Mouse (Mus musculus): Measurements from ENCODE around the gene Slc6a6. TPM values are rescaled to one million over a fixed set of nuclear protein-coding genes. Genes with fewer than 3 reads are reported as not detected.

Slc6a6 gene
- total and polyA plus RNA-seq, 2 experiments from 2014 or later: 95.3 to 116 TPM

- no peak for DNase-seq (ENCODE audit: low spot score)
- H3K36me3 ChIP-seq (replicated peaks; ENCODE audit: control insufficient read depth, insufficient read depth, low read length): peaks cover 57% of the 10 kb centered on the region
- no peak overlapping the region for H3K27ac ChIP-seq (ENCODE audit: low read depth)
Measured at GRCm38 (mm10) chr6:91700823-91701621, 17.2 kb downstream of the Slc6a6 start.

GRCm38 (mm10) chr6:91703459-91703858 is 19.6 kb downstream of the Slc6a6 start:
- peaks cover 70% of the 10 kb centered on the region for H3K36me3 ChIP-seq (replicated peaks; ENCODE audit: control insufficient read depth, insufficient read depth, low read length)
- H3K9me3 ChIP-seq (replicated peaks; ENCODE audit: control insufficient read depth, low read length): no peaks in the 10 kb centered on the region
- no peak for DNase-seq (ENCODE audit: low spot score)
- no peak overlapping the region for H3K9ac ChIP-seq (replicated peaks; ENCODE audit: low read depth, low read length)
- no peak overlapping the region for H3K4me3 ChIP-seq (ENCODE audit: low read depth, low read length)
- H3K27me3 ChIP-seq (ENCODE audit: control insufficient read depth, insufficient read depth, low read length): no peaks in the 10 kb centered on the region
- no peak for TF ChIP-seq CTCF (IDR thresholded peaks at IDR 0.05; ENCODE audit: low read depth)
- no peak for TF ChIP-seq EP300 (IDR thresholded peaks at IDR 0.05; ENCODE audit: low read depth)
- WGBS: 90% methylated on average over 2 of the region's 2 CpGs
- no peaks in the 10 kb centered on the region for H3K4me1 ChIP-seq (ENCODE audit: control insufficient read depth, insufficient read depth)
- H3K4me2 ChIP-seq (ENCODE audit: low read depth, low read length): no peak overlapping the region
- no peak for ATAC-seq (ENCODE audit: insufficient read depth, low read depth)
- no peak overlapping the region for H3K27ac ChIP-seq (ENCODE audit: low read depth)

More at GRCm38 (mm10) chr6:91700823-91701621, 17.2 kb downstream of the Slc6a6 start:
- no peak overlapping the region for H3K4me3 ChIP-seq (ENCODE audit: low read depth, low read length)
- no peaks in the 10 kb centered on the region for H3K27me3 ChIP-seq (ENCODE audit: control insufficient read depth, insufficient read depth, low read length)
- no peak overlapping the region for H3K9ac ChIP-seq (replicated peaks; ENCODE audit: low read depth, low read length)
- TF ChIP-seq CTCF (IDR thresholded peaks at IDR 0.05; ENCODE audit: low read depth): no peak
- no peak for TF ChIP-seq EP300 (IDR thresholded peaks at IDR 0.05; ENCODE audit: low read depth)
- no peaks in the 10 kb centered on the region for H3K9me3 ChIP-seq (replicated peaks; ENCODE audit: control insufficient read depth, low read length)
- no peak for ATAC-seq (ENCODE audit: insufficient read depth, low read depth)
- H3K4me2 ChIP-seq (ENCODE audit: low read depth, low read length): no peak overlapping the region
- no peaks in the 10 kb centered on the region for H3K4me1 ChIP-seq (ENCODE audit: control insufficient read depth, insufficient read depth)
- 81% methylated on average over 11 of the region's 11 CpGs for WGBS

GRCm38 (mm10) chr6:91704446-91704845 is 20.6 kb downstream of the Slc6a6 start:
- Histone ChIP-seq H3K4me1 (ENCODE audit: control insufficient read depth, insufficient read depth) (no peaks in the 10 kb centered on the region), H3K4me2 (ENCODE audit: low read depth, low read length) (no peak overlapping the region), H3K27me3 (ENCODE audit: control insufficient read depth, insufficient read depth, low read length) (no peaks in the 10 kb centered on the region), H3K4me3 (ENCODE audit: low read depth, low read length) (no peak overlapping the region), H3K9me3 (replicated peaks; ENCODE audit: control insufficient read depth, low read length) (no peaks in the 10 kb centered on the region), H3K9ac (replicated peaks; ENCODE audit: low read depth, low read length) (no peak overlapping the region), H3K27ac (ENCODE audit: low read depth) (no peak overlapping the region), H3K36me3 (replicated peaks; ENCODE audit: control insufficient read depth, insufficient read depth, low read length) (peaks cover 64% of the 10 kb centered on the region)
- DNase-seq (ENCODE audit: low spot score) (no peak), ATAC-seq (ENCODE audit: insufficient read depth, low read depth) (no peak)
- TF ChIP-seq EP300 (IDR thresholded peaks at IDR 0.05; ENCODE audit: low read depth) (no peak), CTCF (IDR thresholded peaks at IDR 0.05; ENCODE audit: low read depth) (no peak)
- 69% methylated on average over 1 of the region's 1 CpGs for WGBS

- no peaks in the 10 kb centered on the region for H3K27me3 ChIP-seq (ENCODE audit: control insufficient read depth, insufficient read depth, low read length)
- WGBS: 76% methylated on average over 4 of the region's 4 CpGs
- ATAC-seq (ENCODE audit: insufficient read depth, low read depth) (no peak), DNase-seq (ENCODE audit: low spot score) (no peak)
- H3K4me2 ChIP-seq (ENCODE audit: low read depth, low read length): no peak overlapping the region
- H3K27ac ChIP-seq (ENCODE audit: low read depth): no peak overlapping the region
- TF ChIP-seq CTCF (IDR thresholded peaks at IDR 0.05; ENCODE audit: low read depth) (no peak), EP300 (IDR thresholded peaks at IDR 0.05; ENCODE audit: low read depth) (no peak)
- H3K4me3 ChIP-seq (ENCODE audit: low read depth, low read length): no peak overlapping the region
- H3K4me1 ChIP-seq (ENCODE audit: control insufficient read depth, insufficient read depth): no peaks in the 10 kb centered on the region
- H3K9me3 ChIP-seq (replicated peaks; ENCODE audit: control insufficient read depth, low read length): no peaks in the 10 kb centered on the region
- no peak overlapping the region for H3K9ac ChIP-seq (replicated peaks; ENCODE audit: low read depth, low read length)
- peaks cover 56% of the 10 kb centered on the region for H3K36me3 ChIP-seq (replicated peaks; ENCODE audit: control insufficient read depth, insufficient read depth, low read length)
Measured at GRCm38 (mm10) chr6:91705651-91706050, 21.8 kb downstream of the Slc6a6 start.

GRCm38 (mm10) chr6:91706072-91706776 is 22.4 kb downstream of the Slc6a6 start:
- ATAC-seq (ENCODE audit: insufficient read depth, low read depth) (no peak), DNase-seq (ENCODE audit: low spot score) (no peak)
- no peak overlapping the region for H3K4me3 ChIP-seq (ENCODE audit: low read depth, low read length)
- 75% methylated on average over 13 of the region's 13 CpGs for WGBS
- no peak overlapping the region for H3K27ac ChIP-seq (ENCODE audit: low read depth)
- H3K9me3 ChIP-seq (replicated peaks; ENCODE audit: control insufficient read depth, low read length): no peaks in the 10 kb centered on the region
- no peak overlapping the region for H3K4me2 ChIP-seq (ENCODE audit: low read depth, low read length)
- peaks cover 50% of the 10 kb centered on the region for H3K36me3 ChIP-seq (replicated peaks; ENCODE audit: control insufficient read depth, insufficient read depth, low read length)
- H3K9ac ChIP-seq (replicated peaks; ENCODE audit: low read depth, low read length): no peak overlapping the region
- H3K4me1 ChIP-seq (ENCODE audit: control insufficient read depth, insufficient read depth): no peaks in the 10 kb centered on the region
- TF ChIP-seq EP300 (IDR thresholded peaks at IDR 0.05; ENCODE audit: low read depth): no peak
- TF ChIP-seq CTCF (IDR thresholded peaks at IDR 0.05; ENCODE audit: low read depth): no peak
- H3K27me3 ChIP-seq (ENCODE audit: control insufficient read depth, insufficient read depth, low read length): no peaks in the 10 kb centered on the region

Data from heart, postnatal 0 days (tissue).